Mouse (Mus musculus): Measurements from ENCODE around the gene Rab43. TPM values are rescaled to one million over a fixed set of nuclear protein-coding genes. Genes with fewer than 3 reads are reported as not detected.

The Rab43 gene
- polyA plus RNA-seq, 1 experiment from 2014 or later, result 6.6 TPM

GRCm38 (mm10) chr6:87789791-87790190 lies 22.2 kb downstream of the Rab43 start:
- Histone ChIP-seq H3K27ac (peak overlapping the region; percentile 66), H3K4me1 (peaks cover 7% of the 10 kb centered on the region; the same call in 1 of the 2 replicates), H3K36me3 (replicated peaks) (peaks cover 13% of the 10 kb centered on the region), H3K27me3 (ENCODE audit: poor library complexity, severe bottlenecking) (no peaks in the 10 kb centered on the region), H3K9me3 (no peaks in the 10 kb centered on the region), H3K4me3 (no peak overlapping the region)
- 94% methylated on average over 6 of the region's 6 CpGs for WGBS
- DNase-seq (ENCODE audit: extremely low spot score, low spot score), result no peak

- H3K27me3 ChIP-seq (ENCODE audit: poor library complexity, severe bottlenecking), result no peaks in the 10 kb centered on the region
- H3K4me3 ChIP-seq, result no peak overlapping the region
- peaks cover 7% of the 10 kb centered on the region; the same call in 1 of the 2 replicates for H3K4me1 ChIP-seq
- 86% methylated on average over 5 of the region's 5 CpGs for WGBS
- no peak for DNase-seq (ENCODE audit: extremely low spot score, low spot score)
- H3K27ac ChIP-seq, result peak overlapping the region; percentile 66
- H3K9me3 ChIP-seq, result no peaks in the 10 kb centered on the region
- peaks cover 13% of the 10 kb centered on the region for H3K36me3 ChIP-seq (replicated peaks)
Observed at GRCm38 (mm10) chr6:87788896-87789587, 22.9 kb downstream of the Rab43 start.

GRCm38 (mm10) chr6:87788266-87788895 lies 23.6 kb downstream of the Rab43 start:
- 92% methylated on average over 9 of the region's 9 CpGs for WGBS
- DNase-seq (ENCODE audit: extremely low spot score, low spot score), result no peak
- Histone ChIP-seq H3K9me3 (no peaks in the 10 kb centered on the region), H3K27ac (no peak overlapping the region), H3K36me3 (replicated peaks) (peaks cover 13% of the 10 kb centered on the region), H3K4me3 (no peak overlapping the region), H3K27me3 (ENCODE audit: poor library complexity, severe bottlenecking) (no peaks in the 10 kb centered on the region), H3K4me1 (peaks cover 7% of the 10 kb centered on the region; the same call in 1 of the 2 replicates)

GRCm38 (mm10) chr6:87787108-87787890 lies 24.7 kb downstream of the Rab43 start:
- H3K36me3 ChIP-seq (replicated peaks), result peaks cover 5% of the 10 kb centered on the region
- H3K4me1 ChIP-seq, result peaks cover 7% of the 10 kb centered on the region; the same call in 1 of the 2 replicates
- WGBS, result 88% methylated on average over 6 of the region's 6 CpGs
- no peak overlapping the region for H3K27ac ChIP-seq
- H3K4me3 ChIP-seq, result no peak overlapping the region
- H3K27me3 ChIP-seq (ENCODE audit: poor library complexity, severe bottlenecking), result no peaks in the 10 kb centered on the region
- no peaks in the 10 kb centered on the region for H3K9me3 ChIP-seq
- no peak for DNase-seq (ENCODE audit: extremely low spot score, low spot score)

GRCm38 (mm10) chr6:87786621-87787020 lies 25.3 kb downstream of the Rab43 start:
- DNase-seq (ENCODE audit: extremely low spot score, low spot score), result no peak
- Histone ChIP-seq H3K27me3 (ENCODE audit: poor library complexity, severe bottlenecking) (no peaks in the 10 kb centered on the region), H3K36me3 (replicated peaks) (no peaks in the 10 kb centered on the region), H3K4me1 (peaks cover 7% of the 10 kb centered on the region; the same call in 1 of the 2 replicates), H3K27ac (no peak overlapping the region), H3K9me3 (no peaks in the 10 kb centered on the region), H3K4me3 (no peak overlapping the region)
- WGBS, result 93% methylated on average over 5 of the region's 5 CpGs

- no peaks in the 10 kb centered on the region for H3K27me3 ChIP-seq (ENCODE audit: poor library complexity, severe bottlenecking)
- H3K4me3 ChIP-seq, result no peak overlapping the region
- peaks cover 3% of the 10 kb centered on the region; the same call in 1 of the 2 replicates for H3K4me1 ChIP-seq
- no peaks in the 10 kb centered on the region for H3K9me3 ChIP-seq
- H3K36me3 ChIP-seq (replicated peaks), result no peaks in the 10 kb centered on the region
- WGBS, result 86% methylated on average over 8 of the region's 8 CpGs
- DNase-seq (ENCODE audit: extremely low spot score, low spot score), result no peak
- no peak overlapping the region for H3K27ac ChIP-seq
Observed at GRCm38 (mm10) chr6:87784033-87784432, 27.9 kb downstream of the Rab43 start.

- Histone ChIP-seq H3K9me3 (no peaks in the 10 kb centered on the region), H3K27ac (no peak overlapping the region), H3K4me3 (no peak overlapping the region), H3K4me1 (no peaks in the 10 kb centered on the region), H3K27me3 (ENCODE audit: poor library complexity, severe bottlenecking) (no peaks in the 10 kb centered on the region), H3K36me3 (replicated peaks) (no peaks in the 10 kb centered on the region)
- no peak for DNase-seq (ENCODE audit: extremely low spot score, low spot score)
- 83% methylated on average over 10 of the region's 10 CpGs for WGBS
Observed at GRCm38 (mm10) chr6:87780546-87781301, 31.2 kb downstream of the Rab43 start.

- H3K27me3 ChIP-seq (ENCODE audit: poor library complexity, severe bottlenecking), result no peaks in the 10 kb centered on the region
Observed at GRCm38 (mm10) chr6:87779174-87780165, 32.5 kb downstream of the Rab43 start.

GRCm38 (mm10) chr6:87778294-87779173 lies 33.4 kb downstream of the Rab43 start:
- no peak overlapping the region for H3K27ac ChIP-seq
- no peaks in the 10 kb centered on the region for H3K27me3 ChIP-seq (ENCODE audit: poor library complexity, severe bottlenecking)
- H3K4me3 ChIP-seq, result no peak overlapping the region
- WGBS, result 86% methylated on average over 11 of the region's 11 CpGs
- DNase-seq (ENCODE audit: extremely low spot score, low spot score), result no peak
- no peaks in the 10 kb centered on the region for H3K4me1 ChIP-seq
- no peaks in the 10 kb centered on the region for H3K36me3 ChIP-seq (replicated peaks)
- H3K9me3 ChIP-seq, result peaks cover 4% of the 10 kb centered on the region; the same call in 1 of the 2 replicates

More at GRCm38 (mm10) chr6:87779174-87780165, 32.5 kb downstream of the Rab43 start:
- H3K4me3 ChIP-seq, result no peak overlapping the region
- H3K9me3 ChIP-seq, result peaks cover 4% of the 10 kb centered on the region; the same call in 1 of the 2 replicates
- no peak overlapping the region for H3K27ac ChIP-seq
- 85% methylated on average over 11 of the region's 11 CpGs for WGBS
- H3K36me3 ChIP-seq (replicated peaks), result no peaks in the 10 kb centered on the region
- no peaks in the 10 kb centered on the region for H3K4me1 ChIP-seq
- DNase-seq (ENCODE audit: extremely low spot score, low spot score), result no peak

GRCm38 (mm10) chr6:87777842-87778241 lies 34.1 kb downstream of the Rab43 start, which contains the start of gene Gp9:
Gp9 (plus strand) TSS chr6:87778072.
- no peak for DNase-seq (ENCODE audit: extremely low spot score, low spot score)
- no peaks in the 10 kb centered on the region for H3K36me3 ChIP-seq (replicated peaks)
- no peak within 1 kb of the TSS for H3K4me3 ChIP-seq
- WGBS, result 90% methylated on average over 2 of the region's 2 CpGs
- no peaks in the 10 kb centered on the region for H3K27me3 ChIP-seq (ENCODE audit: poor library complexity, severe bottlenecking)
- no peak within 1 kb of the TSS for H3K27ac ChIP-seq
- H3K4me1 ChIP-seq, result no peaks in the 10 kb centered on the region
- H3K9me3 ChIP-seq, result peaks cover 4% of the 10 kb centered on the region; the same call in 1 of the 2 replicates
